Mouse (Mus musculus): ENCODE results near the gene Lrrc8c.

Lrrc8c gene

DNA sequence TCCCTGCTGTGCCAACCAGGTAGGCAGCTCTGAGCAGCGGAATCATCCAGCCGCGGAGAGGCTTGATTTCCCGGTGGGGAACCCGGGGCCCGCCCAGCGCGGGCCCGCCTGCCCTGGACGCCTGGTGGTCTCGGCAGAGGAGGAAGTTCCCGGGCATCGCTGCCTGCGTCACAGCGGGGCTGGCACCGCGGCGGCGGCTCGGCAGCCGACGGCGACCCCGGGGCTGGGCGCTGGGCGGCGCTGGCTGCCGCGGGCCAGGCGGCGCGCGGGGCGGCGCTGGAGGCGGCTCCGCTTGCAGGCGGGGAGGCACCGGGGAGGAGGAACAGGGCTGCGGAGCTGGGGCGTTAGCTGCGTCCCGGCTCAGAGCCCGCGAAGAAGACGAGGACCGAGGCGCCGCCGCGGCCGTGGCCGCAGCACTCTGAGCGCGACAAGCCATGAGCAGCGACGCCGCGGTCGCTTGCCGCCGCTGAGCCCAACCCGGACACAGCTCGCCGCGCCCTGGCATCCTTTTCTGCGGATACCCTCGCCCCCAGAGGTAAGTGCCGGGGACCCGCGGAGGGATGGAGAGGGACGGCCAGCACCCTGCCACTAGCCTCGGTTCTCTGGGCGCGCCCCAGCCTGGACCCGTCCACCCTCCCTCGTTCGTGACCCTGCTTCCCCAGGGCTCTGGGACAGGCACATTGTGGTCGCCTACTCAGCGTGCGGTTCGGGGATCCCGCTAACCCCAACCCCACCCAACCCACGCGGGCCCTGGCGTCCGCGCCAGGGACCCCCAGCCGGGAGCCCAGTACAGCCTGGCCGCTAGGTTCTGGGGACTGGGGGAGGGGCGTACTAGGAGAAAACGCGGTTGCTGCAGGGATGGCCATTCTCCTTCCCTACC is at the start of gene Lrrc8c:
Lrrc8c (plus strand) TSS at position 293 of the 880 bp plus-strand sequence.
- DNase-seq = peak; percentile 90

- no peak for DNase-seq
These were observed 46.0 kb upstream of the Lrrc8c start for GRCm38 (mm10) chr5:105472983-105473705.

DNA sequence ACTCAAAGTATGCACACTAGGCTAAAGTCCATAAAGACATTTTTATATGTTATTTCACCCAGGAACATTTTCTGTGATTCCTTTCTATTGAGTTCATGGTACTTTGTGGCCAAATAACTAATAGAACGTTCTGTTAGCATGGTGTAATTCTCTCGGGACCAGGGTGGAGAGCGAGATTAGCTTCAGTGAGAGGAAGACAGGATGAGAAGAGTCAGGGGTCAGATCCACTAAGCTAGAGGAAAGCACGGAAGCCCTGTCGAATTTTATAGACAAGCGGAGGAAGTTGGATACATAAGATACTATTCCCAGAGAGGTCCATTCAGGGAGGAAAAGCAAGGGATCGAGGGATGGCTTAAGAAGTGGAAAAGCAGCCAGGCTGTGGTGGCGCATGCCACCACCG is 41.7 kb upstream of the Lrrc8c start:
- no peak for DNase-seq

GRCm38 (mm10) chr5:105479673-105480072 is 39.5 kb upstream of the Lrrc8c start:
- no peak for DNase-seq

GRCm38 (mm10) chr5:105480561-105480960 is 38.6 kb upstream of the Lrrc8c start:
- no peak for DNase-seq

DNA sequence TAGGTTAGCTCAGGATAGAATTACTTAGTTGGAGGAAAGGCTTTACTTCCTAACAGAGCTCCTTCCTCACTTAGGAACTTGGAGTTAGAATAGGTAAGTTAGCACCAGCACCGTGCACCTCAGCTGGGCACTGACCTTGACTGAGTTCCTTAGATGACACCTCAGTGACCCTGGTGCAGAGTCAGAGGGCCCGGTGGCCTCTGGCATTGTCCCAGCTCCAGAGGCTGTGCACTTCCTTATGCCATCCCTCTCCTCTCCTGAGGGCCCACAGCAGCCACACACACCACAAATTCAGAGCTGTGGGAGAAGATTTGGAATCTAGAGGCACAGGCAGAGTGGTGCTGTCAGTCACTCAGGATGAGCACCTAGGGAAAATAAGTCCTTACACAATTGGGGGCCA is 35.6 kb upstream of the Lrrc8c start:
- no peak for DNase-seq

DNA sequence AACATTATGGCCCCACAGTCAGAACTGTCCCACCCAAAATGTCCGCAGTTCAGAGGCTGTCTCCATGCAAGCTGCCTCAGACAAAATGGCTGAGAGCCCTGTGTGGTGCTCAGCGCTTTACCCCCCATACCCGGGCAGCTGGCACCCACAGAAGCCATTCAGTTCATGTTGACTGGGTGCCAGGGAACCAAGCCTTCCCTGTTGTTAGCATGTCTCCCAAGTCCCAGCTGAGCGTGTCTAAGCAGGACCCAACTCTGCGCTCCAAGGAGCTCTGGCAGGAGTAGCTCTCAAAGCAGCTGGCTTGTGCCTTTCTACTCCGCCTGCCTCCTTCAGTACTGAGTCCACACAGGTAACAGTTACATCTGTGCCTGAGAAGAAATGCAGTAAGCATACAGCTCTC is 34.9 kb upstream of the Lrrc8c start:
- no peak for DNase-seq

- no peak for DNase-seq
These were observed 34.3 kb upstream of the Lrrc8c start for GRCm38 (mm10) chr5:105484891-105485290.

- no peak for DNase-seq
These were observed 29.0 kb upstream of the Lrrc8c start for GRCm38 (mm10) chr5:105490211-105490610.

DNA sequence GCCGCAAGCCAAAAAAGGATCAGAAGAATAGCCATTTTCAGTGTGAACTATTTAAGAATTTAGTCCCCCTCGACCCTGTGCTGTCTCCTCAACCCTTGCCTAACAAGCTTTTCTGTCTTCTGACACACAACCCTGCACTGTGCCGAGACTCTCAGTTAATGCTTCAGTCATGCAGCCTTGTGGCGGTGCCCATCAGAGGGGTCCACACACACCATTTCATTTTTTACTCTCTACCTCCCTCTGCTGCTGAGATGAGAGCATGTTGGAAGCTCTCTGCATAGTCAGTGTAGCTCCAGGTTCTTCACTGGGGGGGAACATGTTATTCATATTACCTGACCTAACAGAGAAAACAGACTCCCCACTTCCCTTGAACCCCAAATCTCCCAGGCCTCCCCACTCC is 27.8 kb upstream of the Lrrc8c start:
- DNase-seq = peak; percentile 57

- peak; percentile 44 for DNase-seq
These were observed 26.6 kb upstream of the Lrrc8c start for GRCm38 (mm10) chr5:105492367-105493246.

- DNase-seq = no peak
These were observed 25.8 kb upstream of the Lrrc8c start for GRCm38 (mm10) chr5:105493377-105493776.

DNA sequence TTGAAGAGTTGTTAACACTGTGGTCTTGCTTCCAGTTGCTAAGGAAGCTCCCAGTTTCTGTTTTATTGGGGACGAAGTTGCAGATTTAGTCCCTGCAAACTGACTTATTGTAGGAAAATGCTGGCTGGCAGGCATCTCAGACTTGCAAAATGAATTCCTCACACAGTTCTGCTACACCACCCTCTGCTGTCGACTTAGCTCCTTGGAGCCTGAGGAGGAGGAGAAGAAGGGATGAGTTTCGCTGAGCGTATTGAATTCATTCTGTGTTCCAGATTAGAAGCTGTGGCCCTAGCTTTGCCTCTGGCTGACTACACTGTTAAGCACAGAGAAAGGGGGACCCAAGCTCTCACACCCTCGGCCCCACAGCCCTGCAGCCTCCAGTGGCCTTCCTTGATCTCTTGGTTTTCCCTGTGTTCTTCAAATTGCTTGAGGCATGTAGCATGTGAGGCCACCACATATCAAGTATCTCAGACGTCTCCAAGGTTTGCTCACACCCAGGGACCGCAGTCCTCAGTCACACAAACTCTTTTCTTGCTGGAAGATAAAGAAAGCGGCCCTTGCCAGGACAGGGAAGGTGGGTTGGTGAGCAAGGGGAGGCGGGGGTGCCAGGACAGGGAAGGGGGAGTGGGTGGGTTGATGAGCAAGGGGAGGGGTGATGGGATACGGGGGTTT is 24.8 kb upstream of the Lrrc8c start:
- DNase-seq = no peak

- DNase-seq = peak; percentile 90
These were observed 24.0 kb upstream of the Lrrc8c start for GRCm38 (mm10) chr5:105494918-105495901.

DNA sequence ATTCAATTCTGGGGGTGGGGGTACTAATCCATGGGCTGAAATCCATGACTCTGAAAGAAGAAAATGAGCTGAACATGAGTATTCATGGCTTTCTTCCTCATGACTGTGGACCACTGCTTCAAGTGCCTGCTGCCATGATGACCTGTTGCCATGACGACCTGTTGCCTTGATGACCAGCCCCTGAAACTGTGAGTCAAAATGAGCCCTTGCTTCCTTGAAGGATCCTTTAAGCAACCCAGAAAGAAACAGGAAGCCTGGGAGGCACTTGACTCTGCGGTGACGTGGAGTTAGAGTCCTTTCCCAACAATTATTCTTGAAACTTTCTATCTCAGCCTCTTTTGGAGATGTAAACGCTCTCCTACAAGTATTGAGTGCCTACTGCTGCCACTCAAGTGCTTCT is 23.1 kb upstream of the Lrrc8c start:
- DNase-seq = peak; percentile 54

DNA sequence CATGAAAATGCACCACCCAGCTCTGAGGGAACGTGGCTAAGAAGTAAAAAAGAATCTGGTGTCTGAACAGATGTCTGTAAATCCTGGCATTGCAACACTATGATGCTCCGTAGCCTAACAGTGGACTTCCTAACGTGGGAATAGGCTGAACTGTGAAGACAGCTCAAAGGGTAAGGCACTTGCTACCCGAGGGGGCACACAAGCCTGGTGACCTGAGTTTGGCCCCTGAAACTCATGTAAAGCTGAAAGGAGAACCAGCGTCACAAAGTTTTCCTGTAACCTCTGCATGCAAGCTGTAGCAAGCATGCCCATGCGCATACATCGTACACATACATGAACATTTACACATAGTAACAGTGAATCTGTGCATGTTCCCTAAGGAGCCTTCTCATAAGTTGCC is 22.6 kb upstream of the Lrrc8c start:
- DNase-seq = no peak

GRCm38 (mm10) chr5:105498429-105499000 is 20.7 kb upstream of the Lrrc8c start:
- DNase-seq = peak; percentile 36

DNA sequence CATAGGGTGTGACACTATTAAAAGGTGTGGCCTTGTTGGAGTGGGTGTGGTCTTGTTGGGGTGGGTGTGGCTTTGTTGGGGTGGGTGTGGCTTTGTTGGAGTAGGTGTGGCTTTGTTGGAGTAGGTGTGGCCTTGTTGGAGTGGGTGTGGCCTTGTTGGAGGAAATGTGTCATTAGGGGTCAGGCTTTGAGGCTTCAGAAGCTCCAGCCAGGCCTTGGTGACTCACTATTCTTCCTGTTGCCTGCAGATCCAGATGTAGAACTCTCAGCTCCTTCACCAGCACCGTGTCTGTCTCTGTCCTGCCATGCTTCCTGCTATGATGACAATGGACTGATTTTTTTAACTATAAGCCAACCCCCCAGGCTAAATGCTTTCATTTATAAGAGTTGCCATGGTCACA is 19.8 kb upstream of the Lrrc8c start:
- no peak for DNase-seq

DNA sequence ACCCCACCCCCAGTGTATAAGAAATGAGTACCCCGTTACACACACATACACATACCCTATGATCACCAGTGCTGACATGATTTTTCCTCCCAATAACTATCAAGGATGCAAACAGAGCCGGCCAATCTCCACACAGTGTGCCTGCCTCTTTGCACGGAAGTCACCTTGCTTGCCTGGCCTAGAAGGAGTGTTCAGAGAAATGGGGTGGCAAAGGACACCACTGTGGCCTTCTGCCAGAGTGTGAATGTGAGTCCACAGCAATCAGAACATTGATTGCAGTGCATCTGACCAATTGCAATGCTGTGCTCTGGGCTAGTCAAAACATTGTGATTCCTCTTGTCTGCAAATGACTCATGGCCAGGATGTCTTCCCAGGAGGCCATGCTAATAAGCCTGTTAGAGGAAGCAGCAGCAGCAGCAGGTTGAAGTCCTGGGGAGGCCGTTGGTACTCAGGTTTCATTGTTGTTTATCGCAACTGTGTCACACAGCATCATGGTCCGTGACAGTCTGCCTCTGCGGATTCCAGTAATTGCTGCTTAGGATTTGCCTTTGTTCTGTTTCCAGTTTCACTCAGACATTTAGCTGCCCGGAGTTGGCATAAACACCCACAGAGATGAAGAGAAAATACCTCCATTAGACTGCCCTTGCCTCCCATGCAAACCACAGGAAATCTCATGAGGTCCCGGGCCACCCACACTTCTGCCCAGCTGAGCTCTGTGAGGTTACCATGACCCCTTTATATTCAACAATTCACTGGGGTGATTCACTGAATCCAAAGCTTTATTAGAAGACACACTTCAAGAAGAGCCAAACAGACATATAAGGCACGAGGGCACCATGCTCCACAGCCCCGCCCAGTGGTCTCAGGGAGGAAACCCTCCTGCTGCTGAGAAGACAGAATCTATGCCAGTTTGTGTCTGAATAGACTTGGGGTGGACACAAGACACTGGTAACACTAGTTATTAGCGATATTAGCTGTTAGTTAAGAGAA is 18.8 kb upstream of the Lrrc8c start:
- DNase-seq = peak; percentile 42

- no peak for DNase-seq
These were observed 18.1 kb upstream of the Lrrc8c start for GRCm38 (mm10) chr5:105501136-105501535.
